8 mouse cellular contexts compared by ENCODE assay signal in the genomic region with DNA sequence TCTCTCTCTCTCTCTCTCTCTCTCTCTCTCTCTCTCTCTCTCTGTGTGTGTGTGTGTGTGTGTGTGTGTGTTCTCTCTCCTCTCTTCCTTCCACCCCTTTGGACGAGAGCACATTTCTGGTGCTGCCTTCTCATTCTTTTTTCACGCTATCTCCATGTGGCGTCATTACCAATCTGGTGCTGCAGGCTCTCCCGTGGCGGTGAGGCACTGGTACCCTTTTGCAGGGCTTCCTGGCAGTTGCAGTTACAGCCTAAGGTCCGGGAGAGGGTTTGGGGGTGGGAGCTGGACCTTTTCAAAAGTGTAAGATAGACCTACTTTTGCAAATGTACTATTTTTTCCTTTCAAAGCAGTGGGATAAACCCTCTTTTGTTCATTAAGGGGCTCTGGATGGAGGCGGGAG. TPM values are rescaled to one million over a fixed set of nuclear protein-coding genes. Genes with fewer than 3 reads are reported as not detected.
DNase-seq lines count a peak whose midpoint lies in the region; ATAC-seq lines count a peak whose summit lies in the region.

No protein-coding gene starts in this region.

- H3K4me2 ChIP-seq in kidney, embryonic 15.5 days: peak overlapping the region; percentile 95
- peak overlapping the region; percentile 88 for H3K4me2 ChIP-seq in limb, embryonic 12.5 days
- H3K4me2 ChIP-seq in neural tube, embryonic 15.5 days: peak overlapping the region; percentile 64

- no peak for DNase-seq in kidney, postnatal 25 days
- DNase-seq in NIH3T3 (ENCODE audit: low read depth): peak; percentile 64
- no peak for DNase-seq in ovary, postnatal 36 days (ENCODE audit: low spot score)

- H3K36me3 ChIP-seq in kidney, embryonic 15.5 days: no peaks in the 10 kb centered on the region
- H3K36me3 ChIP-seq in limb, embryonic 12.5 days: no peaks in the 10 kb centered on the region
- no peaks in the 10 kb centered on the region for H3K36me3 ChIP-seq in neural tube, embryonic 15.5 days

- ATAC-seq in kidney, embryonic 15.5 days (replicated peaks; ENCODE audit: low FRiP score): no peak
- ATAC-seq in erythroid progenitor cell, adult 5-6 weeks (replicated peaks; ENCODE audit: low FRiP score, poor library complexity, severe bottlenecking): peak; percentile 46
- no peak for ATAC-seq in limb, embryonic 12.5 days (ENCODE audit: insufficient number of reproducible peaks, insufficient read depth, low FRiP score, low TSS enrichment, low read depth)
- peak; percentile 11; the same call in 1 of the 2 replicates for ATAC-seq in neural tube, embryonic 15.5 days (ENCODE audit: low FRiP score)
- no peak for ATAC-seq in inflammation-experienced regulatory T-cells, adult 6 months

- no peak overlapping the region for H3K27ac ChIP-seq in kidney, embryonic 15.5 days
- H3K27ac ChIP-seq in limb, embryonic 12.5 days: no peak overlapping the region
- H3K27ac ChIP-seq in neural tube, embryonic 15.5 days (replicated peaks): peak overlapping the region; percentile 97

- peaks cover 17% of the 10 kb centered on the region for H3K4me1 ChIP-seq in kidney, embryonic 15.5 days
- peaks cover 6% of the 10 kb centered on the region; the same call in 1 of the 2 replicates for H3K4me1 ChIP-seq in limb, embryonic 12.5 days (replicated peaks)
- peaks cover 36% of the 10 kb centered on the region for H3K4me1 ChIP-seq in neural tube, embryonic 15.5 days

- H3K9me3 ChIP-seq in kidney, embryonic 15.5 days (replicated peaks): no peaks in the 10 kb centered on the region
- H3K9me3 ChIP-seq in limb, embryonic 12.5 days: no peaks in the 10 kb centered on the region
- no peaks in the 10 kb centered on the region for H3K9me3 ChIP-seq in neural tube, embryonic 15.5 days (replicated peaks)

- peak overlapping the region; percentile 77 for H3K4me3 ChIP-seq in kidney, embryonic 15.5 days (replicated peaks)
- H3K4me3 ChIP-seq in limb, embryonic 12.5 days (replicated peaks): peak overlapping the region; percentile 75
- H3K4me3 ChIP-seq in neural tube, embryonic 15.5 days (replicated peaks): peak overlapping the region; percentile 79

- WGBS in kidney, embryonic 15.5 days: 18% methylated on average over 7 of the region's 7 CpGs
- WGBS in limb, embryonic 12.5 days: 14% methylated on average over 7 of the region's 7 CpGs
- 8% methylated on average over 7 of the region's 7 CpGs for WGBS in neural tube, embryonic 15.5 days

- H3K27me3 ChIP-seq in kidney, embryonic 15.5 days: peaks cover 5% of the 10 kb centered on the region; the same call in 1 of the 2 replicates
- peaks cover 16% of the 10 kb centered on the region for H3K27me3 ChIP-seq in limb, embryonic 12.5 days
- H3K27me3 ChIP-seq in neural tube, embryonic 15.5 days (replicated peaks): no peaks in the 10 kb centered on the region

- no peak overlapping the region; the same call in 1 of the 2 replicates for H3K9ac ChIP-seq in kidney, embryonic 15.5 days
- no peak overlapping the region for H3K9ac ChIP-seq in limb, embryonic 12.5 days (replicated peaks)
- peak overlapping the region; percentile 80 for H3K9ac ChIP-seq in neural tube, embryonic 15.5 days (replicated peaks)

RNA-seq across cellular contexts. Expression of a gene that starts 1.2 kb away (rescaled TPM):
- polyA plus RNA-seq in kidney, embryonic 15.5 days (2015; fragmentation: Nextera tagmentation; extraction: Ambion mirVana): 8.8 and 10.5 TPM in 2 replicates
- total RNA-seq in erythroid progenitor cell, adult 5-6 weeks (2015; ENCODE audit: low replicate concordance): 137 and 158 TPM in 2 replicates
- total RNA-seq in erythroid progenitor cell, adult 5-6 weeks (2017; ENCODE audit: low replicate concordance): 64.9 and 79.8 TPM in 2 replicates
- polyA plus RNA-seq in limb, embryonic 12.5 days (2016; fragmentation: Nextera tagmentation; extraction: Ambion mirVana): 5.4 and 6.6 TPM in 2 replicates
- polyA plus RNA-seq in neural tube, embryonic 15.5 days (2015; fragmentation: Nextera tagmentation; extraction: Ambion mirVana): 15.6 and 16.7 TPM in 2 replicates
- polyA plus RNA-seq in inflammation-experienced regulatory T-cells, adult 6 months (2017; shearing (Covaris generic)): 10 to 100 TPM; 12.4 to 20.7 (median 19.4) TPM

Comparison
In these comparisons a context has a peak if more than half of its experiments do, and no peak if none do; other contexts are left out.
1. ATAC-seq: peak in erythroid progenitor cell, adult 5-6 weeks (single experiment) and neural tube, embryonic 15.5 days (single experiment); none in kidney, embryonic 15.5 days (single experiment), limb, embryonic 12.5 days (single experiment) and inflammation-experienced regulatory T-cells, adult 6 months (single experiment).
2. Peak in every context shown above with its lines, with median percentiles within 50 percentile points of each other: H3K4me2 ChIP-seq and H3K4me3 ChIP-seq.